Mouse (Mus musculus) megakaryocyte-erythroid progenitor cell, adult 5-6 weeks (primary cell): ENCODE measurements around the gene Efcab3. TPM values are rescaled to one million over a fixed set of nuclear protein-coding genes. Genes with fewer than 3 reads are reported as not detected.
A peak's percentile ranks its signal among the peaks of the same experiment; 100 is the strongest.

Source experiments
- ATAC-seq: replicated peaks from 2 replicates; pipeline ENCODE4 v1.8.0; 2016; ENCODE audit warnings: mild to moderate bottlenecking, inconsistent platforms; ENCODE audit not compliant: severe bottlenecking, poor library complexity, low FRiP score, low TSS enrichment
- total RNA-seq, 2 experiments: library from RNA; stranded (forward) in 1 of 2; stranded (reverse) in 1 of 2; fragments of 200-1000, 215-1000 nt in 1 of 2; fragments of >200 nt in 1 of 2; fragmentation: Nextera tagmentation in 1 of 2; gene quantifications; 2 replicates each; pipeline ENCODE4 v1.2.3; 2014 to 2017

Efcab3 gene
- total RNA-seq, 2 experiments from 2014 or later: not detected

DNA sequence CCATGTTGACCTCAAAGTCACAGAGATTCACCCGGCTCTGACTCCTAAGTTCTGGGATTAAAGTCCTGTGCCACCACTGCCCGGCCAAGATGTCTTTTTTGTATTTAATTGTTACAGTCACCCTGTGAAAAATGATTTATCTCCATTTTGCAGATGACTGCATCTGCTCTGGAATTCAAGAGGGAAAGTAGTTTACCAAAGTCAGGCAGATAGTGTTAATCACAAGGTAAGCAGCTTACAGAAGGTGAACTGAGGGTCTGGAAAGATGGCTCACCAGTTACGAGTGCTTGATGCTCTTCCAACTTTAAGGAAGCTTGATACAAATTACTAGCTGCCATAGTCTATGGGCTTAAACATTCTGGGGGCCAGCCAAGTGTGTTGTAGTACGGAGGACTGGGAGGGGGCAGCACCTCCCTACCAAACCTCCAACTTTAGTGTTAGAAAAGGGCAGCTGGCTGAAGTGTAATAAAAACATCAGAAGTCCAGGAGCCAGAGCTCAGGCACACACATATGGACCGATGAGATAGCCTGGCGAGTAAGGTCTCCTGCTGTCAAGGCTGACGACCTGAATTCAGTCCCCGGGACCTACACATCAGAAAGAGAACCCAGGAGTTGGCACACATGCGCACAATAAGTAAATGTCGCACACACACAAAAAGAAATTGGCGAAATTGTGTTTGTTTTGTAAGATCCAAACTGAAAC lies 81.3 kb downstream of the Efcab3 start:
- peak; percentile 43 for ATAC-seq

DNA sequence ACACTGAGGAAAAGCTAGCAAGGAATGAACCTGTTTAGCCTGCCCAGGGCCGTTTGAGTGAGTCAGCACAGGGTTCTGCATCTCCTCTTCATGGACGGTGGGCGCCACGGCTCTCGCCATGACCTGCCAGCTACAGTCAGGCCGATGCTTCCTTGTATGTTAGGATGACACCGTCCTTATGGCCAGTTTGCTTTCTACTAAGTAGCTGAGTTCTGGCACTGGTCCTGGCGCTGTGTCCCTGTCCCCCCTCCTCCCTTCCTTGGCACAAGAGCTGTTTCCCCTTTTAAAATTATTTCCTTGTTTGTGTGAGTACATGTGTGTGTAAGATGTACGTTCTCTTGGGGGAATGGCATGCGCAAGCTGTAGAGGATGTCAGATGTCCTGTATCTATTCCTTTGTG lies 81.8 kb downstream of the Efcab3 start:
- ATAC-seq: peak; percentile 19; the same call in 1 of the 2 replicates

DNA sequence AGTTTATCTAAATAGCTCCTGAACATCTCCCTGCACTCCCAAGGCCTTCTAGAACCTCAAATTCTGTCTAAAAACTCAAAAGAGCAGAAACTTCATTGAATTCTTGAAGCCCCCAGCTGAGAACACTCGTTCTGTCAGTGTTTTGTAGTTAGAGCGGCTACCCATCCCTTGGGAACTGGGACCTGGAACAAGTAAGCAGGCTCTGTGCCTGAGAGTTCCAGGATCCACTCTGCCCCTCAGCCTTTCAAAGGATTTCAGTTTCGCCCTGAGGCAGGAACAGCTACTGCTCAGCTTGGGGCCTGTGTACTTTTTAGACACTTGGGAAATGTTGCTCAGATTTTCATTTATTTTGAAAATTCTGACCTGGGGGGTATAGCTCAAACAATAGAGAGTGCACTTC lies 83.2 kb downstream of the Efcab3 start, which contains the start of gene Gm10842:
TSS of gene Gm10842 (plus strand) at position 301 of the 400 bp plus-strand sequence.
- no peak for ATAC-seq

DNA sequence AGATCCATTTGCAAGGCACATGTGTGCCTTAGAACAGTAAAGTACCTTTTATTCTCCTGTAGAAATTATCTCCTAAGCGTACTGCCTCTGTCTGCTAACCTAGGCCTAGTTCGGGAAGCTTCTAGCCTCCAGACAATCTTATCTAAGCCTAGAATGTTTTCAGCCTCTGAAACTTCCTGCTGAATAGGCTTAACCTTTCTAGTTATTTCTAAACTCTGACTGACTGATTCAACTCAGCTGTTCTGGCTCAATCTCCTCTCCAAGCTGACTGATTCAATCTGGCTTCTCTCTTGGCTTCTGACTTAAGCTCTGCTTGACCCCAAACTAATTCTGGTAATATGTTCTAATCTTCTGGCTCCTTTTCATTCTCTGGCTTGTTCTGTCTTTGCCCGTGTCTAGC lies 86.0 kb downstream of the Efcab3 start:
- ATAC-seq: no peak

GRCm38 (mm10) chr11:105149766-105150165 lies 86.4 kb downstream of the Efcab3 start:
- no peak for ATAC-seq

GRCm38 (mm10) chr11:105150691-105151090 lies 87.3 kb downstream of the Efcab3 start:
- ATAC-seq: no peak

DNA sequence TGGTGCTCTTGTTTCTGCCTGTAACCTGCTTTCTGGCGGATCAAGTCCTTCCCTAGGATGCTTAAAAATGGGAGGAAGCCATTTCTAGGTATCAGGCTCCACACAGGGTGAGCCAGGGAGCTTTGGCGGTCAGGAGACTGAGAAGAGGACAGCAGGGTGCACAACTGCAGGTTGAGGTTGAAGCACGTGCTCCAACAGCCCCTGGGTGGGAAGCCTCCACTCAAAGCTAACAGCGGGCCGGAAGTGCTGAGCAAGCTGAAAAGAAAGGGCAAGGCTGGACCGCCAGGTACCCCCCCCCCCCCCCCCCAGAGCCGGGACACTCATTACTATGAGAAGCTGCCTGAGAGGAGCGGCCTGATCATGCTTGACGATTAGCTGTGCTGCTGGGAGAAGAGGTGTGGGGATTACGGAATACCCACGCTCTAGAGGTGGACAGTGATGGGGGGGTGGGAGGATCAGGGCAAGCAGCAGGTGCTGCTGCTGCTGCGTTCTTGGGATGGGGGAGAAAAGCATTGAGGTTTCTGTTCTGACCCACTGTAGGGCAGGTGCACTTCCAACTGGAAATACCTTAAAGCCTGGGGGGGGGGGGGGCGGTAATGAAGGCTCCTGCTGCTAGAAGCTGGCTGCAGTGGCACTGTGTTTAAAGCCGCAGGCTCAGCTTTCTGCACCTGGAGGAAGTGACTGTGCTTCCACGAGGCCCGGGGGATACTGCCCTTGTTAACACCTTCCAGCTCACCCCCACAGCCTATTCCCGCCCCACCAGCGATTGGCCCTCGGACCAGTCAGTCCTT lies 88.0 kb downstream of the Efcab3 start:
- 0 out of 2 replicates have a peak, but pooled peaks have one; percentile 16 for ATAC-seq

DNA sequence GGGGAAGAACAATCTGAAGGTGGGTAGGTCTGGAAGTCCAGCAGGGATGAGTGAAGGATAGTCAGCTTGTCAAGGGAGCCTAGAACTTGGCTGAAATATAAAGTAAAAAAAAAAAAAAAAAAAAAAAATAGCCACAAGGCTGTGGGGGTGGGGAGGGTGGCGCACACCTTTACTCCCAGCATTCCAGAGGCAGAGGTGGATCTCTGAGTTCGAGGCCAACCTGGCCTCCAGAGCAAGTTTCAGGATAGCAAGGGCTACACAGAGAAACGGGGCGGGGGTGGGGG lies 88.6 kb downstream of the Efcab3 start:
- no peak for ATAC-seq

DNA sequence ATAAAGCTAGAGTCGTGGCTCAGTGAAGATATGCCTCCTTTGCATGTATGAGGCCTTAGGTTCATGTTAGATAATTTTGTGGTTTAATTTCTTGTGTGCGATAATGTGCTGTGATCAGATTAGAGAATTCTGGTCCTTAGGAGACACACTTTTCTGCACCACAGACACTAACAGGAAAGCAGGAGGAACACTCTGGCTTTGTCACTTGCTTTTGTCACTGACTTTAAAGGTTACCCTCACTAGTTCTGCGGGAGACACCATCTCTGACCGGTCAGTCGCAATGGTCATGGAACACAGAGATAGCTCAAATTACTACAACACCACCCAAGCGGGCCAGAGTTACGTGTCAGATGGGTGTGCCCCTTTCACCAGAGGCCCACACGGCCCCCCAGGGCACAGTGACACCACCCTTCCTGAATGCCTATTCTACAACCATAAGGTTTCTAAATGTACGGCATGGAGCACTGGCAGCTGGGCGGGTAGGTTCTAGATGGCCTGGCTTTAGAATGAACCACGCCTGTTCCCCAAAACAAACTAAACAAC lies 89.0 kb downstream of the Efcab3 start:
- ATAC-seq: peak; percentile 77

GRCm38 (mm10) chr11:105153068-105153833 lies 89.9 kb downstream of the Efcab3 start:
- peak; percentile 43 for ATAC-seq

DNA sequence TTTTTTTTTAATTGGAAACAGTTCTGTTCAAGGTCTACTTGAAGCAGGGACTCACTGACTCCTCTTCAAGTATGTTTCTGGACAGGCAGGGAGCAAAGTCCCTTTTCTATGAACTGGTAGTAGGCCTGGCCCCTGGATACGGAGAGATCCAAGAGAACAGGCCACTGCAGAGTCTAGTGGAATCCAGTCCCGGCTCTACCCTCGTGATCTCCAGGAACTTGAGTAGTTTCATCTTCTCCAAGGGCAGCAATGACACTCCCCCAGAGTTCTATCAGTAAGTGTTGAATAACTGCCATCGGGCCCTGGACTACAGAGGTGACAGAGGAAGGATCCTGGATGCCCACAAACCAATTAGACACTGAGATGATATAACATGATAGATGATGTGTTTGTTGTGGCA lies 92.5 kb downstream of the Efcab3 start:
- no peak for ATAC-seq

- no peak for ATAC-seq
Measured at GRCm38 (mm10) chr11:105156748-105157267, 93.4 kb downstream of the Efcab3 start.

GRCm38 (mm10) chr11:105158047-105158446 lies 94.7 kb downstream of the Efcab3 start:
- ATAC-seq: no peak

DNA sequence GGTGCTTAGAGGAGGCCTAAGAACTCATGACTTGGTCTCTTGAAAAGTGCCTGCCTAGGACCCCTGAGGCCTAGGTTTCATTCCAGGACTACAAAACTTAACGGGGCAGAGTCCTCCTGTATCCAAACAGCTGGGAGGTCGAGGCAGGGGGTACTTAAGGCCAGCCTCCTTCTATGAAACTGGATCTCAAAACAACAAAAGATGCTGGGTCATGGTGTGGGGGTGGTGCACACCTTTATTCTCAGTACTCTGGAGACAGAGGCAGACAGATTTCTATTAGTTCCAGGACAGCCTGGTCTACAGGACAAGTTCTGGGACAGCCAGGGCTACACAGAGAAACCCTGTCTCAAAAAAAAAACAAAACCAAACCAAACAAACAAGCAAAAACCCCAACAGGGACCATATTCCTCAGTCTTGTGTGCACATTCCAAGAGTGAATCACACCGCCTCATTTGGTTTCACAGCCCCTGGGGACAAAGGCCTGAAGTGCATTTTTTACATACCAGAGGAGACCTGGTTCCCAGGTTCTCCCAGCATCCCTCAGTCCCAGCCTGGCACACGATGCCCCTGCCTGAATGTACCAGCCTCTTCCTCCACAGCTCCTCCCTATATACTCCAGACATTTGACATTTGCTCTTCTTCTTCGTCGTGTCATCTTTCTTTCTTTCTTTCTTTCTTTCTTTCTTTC lies 96.4 kb downstream of the Efcab3 start:
- ATAC-seq: no peak

- no peak for ATAC-seq
Measured at GRCm38 (mm10) chr11:105161411-105161810, 98.0 kb downstream of the Efcab3 start.

GRCm38 (mm10) chr11:105164516-105165510 lies 101.4 kb downstream of the Efcab3 start:
- ATAC-seq: no peak

DNA sequence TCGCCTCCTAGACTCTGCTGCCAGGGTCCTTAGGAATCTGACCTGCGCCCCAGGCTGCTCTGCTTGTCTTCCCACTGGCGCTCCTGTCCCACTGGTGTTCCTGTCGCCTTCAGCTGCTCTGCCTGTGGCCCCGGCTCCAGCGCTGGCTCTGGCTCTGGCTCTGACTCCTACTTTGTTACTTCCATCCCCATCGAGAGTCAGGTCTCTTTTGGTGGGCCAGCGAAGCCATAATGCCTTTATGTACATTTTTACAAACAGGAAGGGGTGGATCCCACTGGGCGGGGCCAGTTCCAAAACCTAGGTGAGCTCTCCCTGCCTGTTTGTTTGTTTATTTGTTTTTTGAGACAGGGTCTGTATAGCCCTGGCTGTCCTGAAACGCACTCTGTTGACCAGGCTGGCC lies 103.4 kb downstream of the Efcab3 start:
- ATAC-seq: peak; percentile 27; the same call in 1 of the 2 replicates
